Mouse (Mus musculus): ENCODE results near the gene Fto. TPM values are rescaled to one million over a fixed set of nuclear protein-coding genes. Genes with fewer than 3 reads are reported as not detected.
A peak's percentile ranks its signal among the peaks of the same experiment; 100 is the strongest.

The Fto gene
- polyA plus RNA-seq, 1 experiment from 2014 or later = 109 TPM

GRCm38 (mm10) chr8:91365804-91366203, 52.5 kb downstream of the Fto start:
- Histone ChIP-seq H3K36me3 (no peaks in the 10 kb centered on the region), H3K4me2 (replicated peaks) (no peak overlapping the region), H3K9me3 (no peaks in the 10 kb centered on the region), H3K4me1 (peaks cover 23% of the 10 kb centered on the region), H3K27ac (no peak overlapping the region), H3K4me3 (no peak overlapping the region), H3K9ac (no peak overlapping the region), H3K27me3 (replicated peaks) (peaks cover 52% of the 10 kb centered on the region)
- peak; percentile 71 for ATAC-seq (ENCODE audit: low FRiP score, low read depth)

- no peak overlapping the region for H3K9ac ChIP-seq
- H3K27me3 ChIP-seq (replicated peaks) = peaks cover 27% of the 10 kb centered on the region
- ATAC-seq (ENCODE audit: low FRiP score, low read depth) = no peak
- H3K9me3 ChIP-seq = no peaks in the 10 kb centered on the region
- peaks cover 38% of the 10 kb centered on the region for H3K4me1 ChIP-seq
- 36% methylated on average over 12 of the region's 12 CpGs for WGBS
- H3K4me3 ChIP-seq = no peak overlapping the region
- no peaks in the 10 kb centered on the region for H3K36me3 ChIP-seq
- no peak overlapping the region for H3K27ac ChIP-seq
- H3K4me2 ChIP-seq (replicated peaks) = 0 out of 2 replicates have a peak overlapping the region, but pooled peaks have one; percentile 10
These were observed 57.6 kb downstream of the Fto start for GRCm38 (mm10) chr8:91370899-91371298.

GRCm38 (mm10) chr8:91371995-91372394, 58.7 kb downstream of the Fto start:
- Histone ChIP-seq H3K4me2 (replicated peaks) (no peak overlapping the region), H3K27ac (no peak overlapping the region), H3K4me3 (no peak overlapping the region), H3K4me1 (peaks cover 47% of the 10 kb centered on the region), H3K9me3 (no peaks in the 10 kb centered on the region), H3K27me3 (replicated peaks) (peaks cover 23% of the 10 kb centered on the region), H3K9ac (no peak overlapping the region), H3K36me3 (no peaks in the 10 kb centered on the region)
- ATAC-seq (ENCODE audit: low FRiP score, low read depth) = no peak
- 58% methylated on average over 4 of the region's 4 CpGs for WGBS

- no peaks in the 10 kb centered on the region for H3K36me3 ChIP-seq
- H3K9me3 ChIP-seq = no peaks in the 10 kb centered on the region
- no peak overlapping the region for H3K9ac ChIP-seq
- ATAC-seq (ENCODE audit: low FRiP score, low read depth) = no peak
- H3K27me3 ChIP-seq (replicated peaks) = peaks cover 19% of the 10 kb centered on the region
- no peak overlapping the region for H3K4me2 ChIP-seq (replicated peaks)
- WGBS = 55% methylated on average over 9 of the region's 9 CpGs
- H3K27ac ChIP-seq = no peak overlapping the region
- H3K4me3 ChIP-seq = no peak overlapping the region
- H3K4me1 ChIP-seq = peaks cover 47% of the 10 kb centered on the region
These were observed 59.7 kb downstream of the Fto start for GRCm38 (mm10) chr8:91372780-91373577.

- H3K4me1 ChIP-seq = peaks cover 59% of the 10 kb centered on the region
- H3K27me3 ChIP-seq (replicated peaks) = peaks cover 13% of the 10 kb centered on the region; the same call in 1 of the 2 replicates
- no peak overlapping the region for H3K9ac ChIP-seq
- H3K4me3 ChIP-seq = no peak overlapping the region
- no peak overlapping the region for H3K27ac ChIP-seq
- 19% methylated on average over 20 of the region's 20 CpGs for WGBS
- H3K36me3 ChIP-seq = no peaks in the 10 kb centered on the region
- ATAC-seq (ENCODE audit: low FRiP score, low read depth) = no peak
- H3K9me3 ChIP-seq = no peaks in the 10 kb centered on the region
- no peak overlapping the region for H3K4me2 ChIP-seq (replicated peaks)
These were observed 62.0 kb downstream of the Fto start for GRCm38 (mm10) chr8:91375054-91375938.

- Histone ChIP-seq H3K4me3 (no peak overlapping the region), H3K27me3 (replicated peaks) (peaks cover 13% of the 10 kb centered on the region; the same call in 1 of the 2 replicates), H3K36me3 (no peaks in the 10 kb centered on the region), H3K4me2 (replicated peaks) (no peak overlapping the region), H3K27ac (no peak overlapping the region), H3K9ac (no peak overlapping the region), H3K4me1 (peaks cover 65% of the 10 kb centered on the region), H3K9me3 (no peaks in the 10 kb centered on the region)
- ATAC-seq (ENCODE audit: low FRiP score, low read depth) = no peak
- 28% methylated on average over 11 of the region's 11 CpGs for WGBS
These were observed 63.5 kb downstream of the Fto start for GRCm38 (mm10) chr8:91376785-91377184.

- Histone ChIP-seq H3K27me3 (replicated peaks) (peaks cover 13% of the 10 kb centered on the region; the same call in 1 of the 2 replicates), H3K4me3 (no peak overlapping the region), H3K4me2 (replicated peaks) (no peak overlapping the region), H3K9ac (no peak overlapping the region), H3K27ac (no peak overlapping the region), H3K4me1 (peaks cover 66% of the 10 kb centered on the region), H3K9me3 (no peaks in the 10 kb centered on the region), H3K36me3 (no peaks in the 10 kb centered on the region)
- ATAC-seq (ENCODE audit: low FRiP score, low read depth) = no peak
- WGBS = 73% methylated on average over 6 of the region's 6 CpGs
These were observed 64.0 kb downstream of the Fto start for GRCm38 (mm10) chr8:91377275-91377674.

GRCm38 (mm10) chr8:91378846-91379499, 65.6 kb downstream of the Fto start:
- Histone ChIP-seq H3K9ac (no peak overlapping the region), H3K4me2 (replicated peaks) (no peak overlapping the region), H3K4me1 (peaks cover 55% of the 10 kb centered on the region), H3K9me3 (no peaks in the 10 kb centered on the region), H3K36me3 (no peaks in the 10 kb centered on the region), H3K27ac (no peak overlapping the region), H3K4me3 (no peak overlapping the region), H3K27me3 (replicated peaks) (peaks cover 9% of the 10 kb centered on the region; the same call in 1 of the 2 replicates)
- 64% methylated on average over 13 of the region's 13 CpGs for WGBS
- ATAC-seq (ENCODE audit: low FRiP score, low read depth) = no peak; the same call in 1 of the 2 replicates

GRCm38 (mm10) chr8:91380796-91381542, 67.6 kb downstream of the Fto start:
- no peak overlapping the region for H3K4me2 ChIP-seq (replicated peaks)
- WGBS = 21% methylated on average over 10 of the region's 10 CpGs

GRCm38 (mm10) chr8:91381543-91382106, 68.3 kb downstream of the Fto start:
- Histone ChIP-seq H3K9me3 (no peaks in the 10 kb centered on the region), H3K27ac (no peak overlapping the region), H3K36me3 (no peaks in the 10 kb centered on the region), H3K4me1 (peaks cover 40% of the 10 kb centered on the region), H3K27me3 (replicated peaks) (peaks cover 7% of the 10 kb centered on the region; the same call in 1 of the 2 replicates), H3K4me3 (no peak overlapping the region), H3K4me2 (replicated peaks) (no peak overlapping the region), H3K9ac (no peak overlapping the region)
- ATAC-seq (ENCODE audit: low FRiP score, low read depth) = no peak
- WGBS = 11% methylated on average over 7 of the region's 7 CpGs

More at GRCm38 (mm10) chr8:91380796-91381542, 67.6 kb downstream of the Fto start:
- H3K9ac ChIP-seq = no peak overlapping the region
- no peak overlapping the region for H3K4me3 ChIP-seq
- peaks cover 7% of the 10 kb centered on the region; the same call in 1 of the 2 replicates for H3K27me3 ChIP-seq (replicated peaks)
- no peak for ATAC-seq (ENCODE audit: low FRiP score, low read depth)
- H3K27ac ChIP-seq = no peak overlapping the region
- H3K36me3 ChIP-seq = no peaks in the 10 kb centered on the region
- H3K4me1 ChIP-seq = peaks cover 46% of the 10 kb centered on the region
- H3K9me3 ChIP-seq = no peaks in the 10 kb centered on the region

- no peak for ATAC-seq (ENCODE audit: low FRiP score, low read depth)
- H3K27ac ChIP-seq = no peak overlapping the region
- 84% methylated on average over 3 of the region's 3 CpGs for WGBS
- no peaks in the 10 kb centered on the region for H3K9me3 ChIP-seq
- H3K9ac ChIP-seq = no peak overlapping the region
- H3K4me2 ChIP-seq (replicated peaks) = no peak overlapping the region
- no peaks in the 10 kb centered on the region for H3K27me3 ChIP-seq (replicated peaks)
- H3K36me3 ChIP-seq = no peaks in the 10 kb centered on the region
- H3K4me3 ChIP-seq = no peak overlapping the region
- peaks cover 36% of the 10 kb centered on the region for H3K4me1 ChIP-seq
These were observed 69.9 kb downstream of the Fto start for GRCm38 (mm10) chr8:91383210-91383609.

Measured in neural tube, embryonic 12.5 days (tissue).